Mouse (Mus musculus) C2C12 (cell line): ENCODE data around the gene Lst1. TPM values are rescaled to one million over a fixed set of nuclear protein-coding genes. Genes with fewer than 3 reads are reported as not detected.

Source experiments
- H3K27me3 ChIP-seq: one replicate; pipeline ENCODE4 v1.6.1; 2011; ENCODE audit not compliant: control insufficient read depth, insufficient read depth, insufficient read length
- H3K36me3 ChIP-seq: one replicate; pipeline ENCODE4 v1.6.1; 2011; ENCODE audit not compliant: control insufficient read depth, insufficient read depth
- H3K4me3 ChIP-seq: one replicate; pipeline ENCODE4 v1.5.1; 2011; ENCODE audit warnings: mild to moderate bottlenecking, control low read depth; ENCODE audit not compliant: poor library complexity, insufficient read depth, severe bottlenecking
- H3K79me2 ChIP-seq: one replicate; pipeline ENCODE4 v1.6.1; 2011; ENCODE audit not compliant: control insufficient read depth, insufficient read depth
- H3K79me3 ChIP-seq: one replicate; pipeline ENCODE4 v1.6.1; 2011; ENCODE audit warnings: low read depth, control low read depth
- H3ac ChIP-seq: one replicate; pipeline ENCODE3; 2011; ENCODE audit warnings: low read depth; ENCODE audit not compliant: control insufficient read depth, insufficient read length
- CEBPB ChIP-seq: IDR thresholded peaks from one replicate; pipeline ENCODE4 v1.6.1; 2011; ENCODE audit warnings: low read depth, mild to moderate bottlenecking, control low read depth, moderate library complexity
- CTCF ChIP-seq: IDR thresholded peaks from one replicate; pipeline ENCODE4 v1.5.1; 2011; ENCODE audit not compliant: control insufficient read depth, insufficient read depth, insufficient read length
- FOSL1 ChIP-seq: IDR thresholded peaks from one replicate; pipeline ENCODE4 v1.8.0; 2011; ENCODE audit warnings: mild to moderate bottlenecking, low read length; ENCODE audit not compliant: poor library complexity, insufficient read depth, severe bottlenecking
- MAX ChIP-seq: IDR thresholded peaks from one replicate; pipeline ENCODE4 v1.6.1; 2011; ENCODE audit warnings: mild to moderate bottlenecking, control low read depth
- MYOD1 ChIP-seq: IDR thresholded peaks from one replicate; pipeline ENCODE4 v1.6.1; 2011; ENCODE audit warnings: low read depth; ENCODE audit not compliant: control insufficient read depth, insufficient read length
- MYOG ChIP-seq: IDR thresholded peaks from one replicate; pipeline ENCODE4 v1.6.1; 2011; ENCODE audit not compliant: control insufficient read depth, insufficient read length; ENCODE audit errors: extremely low read depth
- USF1 ChIP-seq: IDR thresholded peaks from one replicate; pipeline ENCODE4 v1.6.1; 2011; ENCODE audit warnings: low read depth, mild to moderate bottlenecking, control low read depth, moderate library complexity
- polyA plus RNA-seq: library from polyadenylated mRNA; unstranded; fragments of >200 nt; fragmentation: generic; extraction: Trizol; gene quantifications from one replicate; pipeline ENCODE4 v1.2.1, GENCODE M21; 2012; ENCODE audit warnings: missing spikeins

The Lst1 gene
- polyA plus RNA-seq, 1 experiment = 0.92 TPM

- peaks cover 62% of the 10 kb centered on the region for H3K79me2 ChIP-seq
- peaks cover 34% of the 10 kb centered on the region for H3K36me3 ChIP-seq
- peak within 1 kb of the TSS; percentile 100 for H3ac ChIP-seq
- H3K4me3 ChIP-seq = peak within 1 kb of the TSS; percentile 96
- H3K79me3 ChIP-seq = peaks cover 45% of the 10 kb centered on the region
- no peak for TF ChIP-seq MYOG
- TF ChIP-seq MYOD1 = no peak
- no peak for TF ChIP-seq FOSL1
- no peak for TF ChIP-seq CEBPB
- no peak for TF ChIP-seq USF1
- no peak for TF ChIP-seq CTCF
- no peak for TF ChIP-seq MAX
- H3K27me3 ChIP-seq = no peaks in the 10 kb centered on the region
Measured at GRCm38 (mm10) chr17:35164568-35165450, 23.4 kb downstream of the Lst1 start, which contains the start of gene Prrc2a. Gene Prrc2a (minus strand): TSS chr17:35164897.

- TF ChIP-seq CTCF (no peak), MYOG (no peak), MAX (no peak), FOSL1 (no peak), CEBPB (no peak), USF1 (no peak), MYOD1 (no peak)
- H3K27me3 ChIP-seq = no peaks in the 10 kb centered on the region
- peaks cover 41% of the 10 kb centered on the region for H3K36me3 ChIP-seq
- H3K4me3 ChIP-seq = peak overlapping the region; percentile 96
- peaks cover 68% of the 10 kb centered on the region for H3K79me2 ChIP-seq
- H3K79me3 ChIP-seq = peaks cover 51% of the 10 kb centered on the region
- H3ac ChIP-seq = peak overlapping the region; percentile 100
Measured at GRCm38 (mm10) chr17:35164218-35164567, 24.0 kb downstream of the Lst1 start.

- H3K4me3 ChIP-seq = peak overlapping the region; percentile 96
- peaks cover 75% of the 10 kb centered on the region for H3K79me2 ChIP-seq
- no peak for TF ChIP-seq FOSL1
- TF ChIP-seq CTCF = no peak
- no peak for TF ChIP-seq MYOD1
- TF ChIP-seq CEBPB = no peak
- TF ChIP-seq MYOG = no peak
- no peak for TF ChIP-seq USF1
- TF ChIP-seq MAX = no peak
- peaks cover 48% of the 10 kb centered on the region for H3K36me3 ChIP-seq
- H3K79me3 ChIP-seq = peaks cover 54% of the 10 kb centered on the region
- H3ac ChIP-seq = peak overlapping the region; percentile 100
- no peaks in the 10 kb centered on the region for H3K27me3 ChIP-seq
Measured at GRCm38 (mm10) chr17:35163326-35164081, 24.7 kb downstream of the Lst1 start.

- Histone ChIP-seq H3K36me3 (peaks cover 55% of the 10 kb centered on the region), H3K4me3 (peak overlapping the region; percentile 96), H3ac (peak overlapping the region; percentile 62), H3K79me2 (peaks cover 83% of the 10 kb centered on the region), H3K27me3 (no peaks in the 10 kb centered on the region), H3K79me3 (peaks cover 54% of the 10 kb centered on the region)
- TF ChIP-seq CTCF (no peak), FOSL1 (no peak), MAX (no peak)
Measured at GRCm38 (mm10) chr17:35162730-35163129, 25.5 kb downstream of the Lst1 start.

- H3K79me2 ChIP-seq = peaks cover 89% of the 10 kb centered on the region
- no peak overlapping the region for H3ac ChIP-seq
- H3K36me3 ChIP-seq = peaks cover 61% of the 10 kb centered on the region
- peaks cover 60% of the 10 kb centered on the region for H3K79me3 ChIP-seq
- no peaks in the 10 kb centered on the region for H3K27me3 ChIP-seq
- no peak overlapping the region for H3K4me3 ChIP-seq
- TF ChIP-seq MYOG (no peak), MYOD1 (no peak), MAX (no peak)
Measured at GRCm38 (mm10) chr17:35162121-35162520, 26.1 kb downstream of the Lst1 start.

DNA sequence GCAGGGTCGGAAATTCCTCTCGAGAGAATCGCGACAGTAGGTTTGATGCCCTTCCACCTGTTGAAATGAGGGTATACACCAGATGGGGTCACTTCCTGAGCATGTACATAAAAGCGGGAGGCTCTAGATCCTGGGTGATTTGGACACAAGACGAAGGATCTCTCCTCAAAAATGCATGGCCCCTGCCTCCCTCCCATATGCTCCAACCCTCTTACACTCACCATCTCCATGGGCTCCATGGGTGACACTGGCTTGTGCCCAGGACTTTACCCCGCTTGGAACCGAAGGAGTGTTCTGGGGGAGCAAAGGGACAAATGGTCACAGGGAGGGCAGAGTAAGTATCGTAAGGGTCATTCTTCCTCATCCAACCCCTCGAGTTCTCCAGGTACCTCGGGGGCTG is 26.8 kb downstream of the Lst1 start:
- no peak overlapping the region for H3K4me3 ChIP-seq
- no peak overlapping the region for H3ac ChIP-seq
- TF ChIP-seq MYOD1 (no peak), FOSL1 (no peak), CTCF (no peak), MYOG (no peak), USF1 (no peak), CEBPB (no peak), MAX (no peak)
- H3K79me3 ChIP-seq = peaks cover 65% of the 10 kb centered on the region
- H3K36me3 ChIP-seq = peaks cover 68% of the 10 kb centered on the region
- no peaks in the 10 kb centered on the region for H3K27me3 ChIP-seq
- peaks cover 90% of the 10 kb centered on the region for H3K79me2 ChIP-seq
